Mouse (Mus musculus) megakaryocyte, embryonic 14.5 days (primary cell): ENCODE results near the gene Tex30.

ENCODE experiments used
- FLI1 ChIP-seq: IDR thresholded peaks from 2 replicates; pipeline ENCODE4 v1.6.1; 2012; ENCODE audit warnings: low read length, inconsistent platforms, mixed read lengths
- GATA1 ChIP-seq: IDR thresholded peaks from 3 replicates; pipeline ENCODE4 v1.6.1; 2012; ENCODE audit warnings: mixed read lengths, low read length, inconsistent platforms, borderline replicate concordance

DNA sequence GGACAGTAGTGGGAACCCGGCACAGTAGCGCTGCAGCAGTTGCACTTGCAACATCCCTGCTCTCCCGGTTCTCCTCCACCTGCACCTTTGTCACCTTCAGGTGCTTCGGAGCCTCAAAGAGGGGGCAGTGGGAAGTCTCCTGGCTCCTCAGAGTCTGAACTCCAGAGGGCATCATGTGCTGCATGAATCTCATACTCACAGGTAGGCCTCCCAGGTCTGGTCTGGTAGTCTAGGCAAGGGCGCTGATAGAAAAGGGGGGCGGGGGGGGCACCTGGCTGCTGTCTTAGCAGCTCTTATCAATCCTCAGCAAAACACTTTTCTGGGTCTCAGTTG is 17.8 kb upstream of the Tex30 start:
- TF ChIP-seq GATA1 (no peak), FLI1 (no peak)
